Mouse (Mus musculus): ENCODE measurements around the gene Gm20388. TPM values are rescaled to one million over a fixed set of nuclear protein-coding genes. Genes with fewer than 3 reads are reported as not detected.
"Not testable (repeated sequence)": the region's sequence is repeated elsewhere in the genome, so short reads cannot be mapped to it uniquely, and the experiment has no call there.

Gene Gm20388
- total RNA-seq, 2 experiments from 2014 or later, result 18.5 to 23.8 TPM

- no peak for ATAC-seq (replicated peaks; ENCODE audit: poor library complexity, severe bottlenecking)
Measured at GRCm38 (mm10) chr8:120317118-120317824, 406.6 kb downstream of the Gm20388 start.

GRCm38 (mm10) chr8:120318476-120318991 is 407.9 kb downstream of the Gm20388 start:
- no peak for ATAC-seq (replicated peaks; ENCODE audit: poor library complexity, severe bottlenecking)

- peak; percentile 78 for ATAC-seq (replicated peaks; ENCODE audit: poor library complexity, severe bottlenecking)
Measured at GRCm38 (mm10) chr8:120319449-120319848, 408.8 kb downstream of the Gm20388 start.

- no peak for ATAC-seq (replicated peaks; ENCODE audit: poor library complexity, severe bottlenecking)
Measured at GRCm38 (mm10) chr8:120320146-120320545, 409.5 kb downstream of the Gm20388 start.

GRCm38 (mm10) chr8:120321724-120322123 is 411.1 kb downstream of the Gm20388 start:
- no peak for ATAC-seq (replicated peaks; ENCODE audit: poor library complexity, severe bottlenecking)

GRCm38 (mm10) chr8:120322956-120323448 is 412.4 kb downstream of the Gm20388 start:
- peak; percentile 56 for ATAC-seq (replicated peaks; ENCODE audit: poor library complexity, severe bottlenecking)

GRCm38 (mm10) chr8:120324555-120324954 is 413.9 kb downstream of the Gm20388 start:
- no peak for ATAC-seq (replicated peaks; ENCODE audit: poor library complexity, severe bottlenecking)

- peak; percentile 31 for ATAC-seq (replicated peaks; ENCODE audit: poor library complexity, severe bottlenecking)
Measured at GRCm38 (mm10) chr8:120325172-120325767, 414.6 kb downstream of the Gm20388 start.

- no peak for ATAC-seq (replicated peaks; ENCODE audit: poor library complexity, severe bottlenecking)
Measured at GRCm38 (mm10) chr8:120327131-120327554, 416.5 kb downstream of the Gm20388 start.

- ATAC-seq (replicated peaks; ENCODE audit: poor library complexity, severe bottlenecking), result no peak
Measured at GRCm38 (mm10) chr8:120328361-120329022, 417.9 kb downstream of the Gm20388 start.

- ATAC-seq (replicated peaks; ENCODE audit: poor library complexity, severe bottlenecking), result no peak
Measured at GRCm38 (mm10) chr8:120329030-120329748, 418.5 kb downstream of the Gm20388 start.

GRCm38 (mm10) chr8:120331027-120331426 is 420.4 kb downstream of the Gm20388 start:
- ATAC-seq (replicated peaks; ENCODE audit: poor library complexity, severe bottlenecking), result no peak

- peak; percentile 61 for ATAC-seq (replicated peaks; ENCODE audit: poor library complexity, severe bottlenecking)
Measured at GRCm38 (mm10) chr8:120332379-120333229, 422.0 kb downstream of the Gm20388 start.

- ATAC-seq (replicated peaks; ENCODE audit: poor library complexity, severe bottlenecking), result no peak
Measured at GRCm38 (mm10) chr8:120333681-120334080, 423.0 kb downstream of the Gm20388 start.

GRCm38 (mm10) chr8:120334261-120334660 is 423.6 kb downstream of the Gm20388 start:
- ATAC-seq (replicated peaks; ENCODE audit: poor library complexity, severe bottlenecking), result not testable (repeated sequence)

- no peak for ATAC-seq (replicated peaks; ENCODE audit: poor library complexity, severe bottlenecking)
Measured at GRCm38 (mm10) chr8:120334878-120335261, 424.2 kb downstream of the Gm20388 start.

GRCm38 (mm10) chr8:120335262-120336086 is 424.8 kb downstream of the Gm20388 start:
- peak; percentile 74 for ATAC-seq (replicated peaks; ENCODE audit: poor library complexity, severe bottlenecking)

- no peak for ATAC-seq (replicated peaks; ENCODE audit: poor library complexity, severe bottlenecking)
Measured at GRCm38 (mm10) chr8:120336087-120336380, 425.4 kb downstream of the Gm20388 start.
